Mouse (Mus musculus): ENCODE measurements around the gene Pgm2l1. TPM values are rescaled to one million over a fixed set of nuclear protein-coding genes. Genes with fewer than 3 reads are reported as not detected.
"Not testable (repeated sequence)": the region's sequence is repeated elsewhere in the genome, so short reads cannot be mapped to it uniquely, and the experiment has no call there.

Gene Pgm2l1
- total and polyA plus RNA-seq, 2 experiments from 2014 or later = 30.3 to 135 TPM

GRCm38 (mm10) chr7:100240601-100241000 is 13.4 kb downstream of the Pgm2l1 start:
- WGBS = 60% methylated on average over 2 of the region's 2 CpGs
- Histone ChIP-seq H3K4me3 (ENCODE audit: low read depth, low read length) (no peak overlapping the region), H3K36me3 (ENCODE audit: insufficient read depth) (no peaks in the 10 kb centered on the region), H3K9me3 (ENCODE audit: low read length) (no peaks in the 10 kb centered on the region), H3K27me3 (ENCODE audit: insufficient read depth, low read length) (no peaks in the 10 kb centered on the region), H3K4me1 (ENCODE audit: insufficient read depth) (no peaks in the 10 kb centered on the region), H3K9ac (no peak overlapping the region), H3K4me2 (ENCODE audit: low read depth) (no peak overlapping the region), H3K27ac (ENCODE audit: low read depth, low read length) (no peak overlapping the region)
- ATAC-seq (no peak), DNase-seq (no peak)
- TF ChIP-seq CTCF (IDR thresholded peaks at IDR 0.05; ENCODE audit: low read depth) = no peak

GRCm38 (mm10) chr7:100243007-100243406 is 15.8 kb downstream of the Pgm2l1 start:
- H3K4me2 ChIP-seq (ENCODE audit: low read depth) = no peak overlapping the region
- H3K4me3 ChIP-seq (ENCODE audit: low read depth, low read length) = no peak overlapping the region
- H3K27ac ChIP-seq (ENCODE audit: low read depth, low read length) = no peak overlapping the region
- H3K36me3 ChIP-seq (ENCODE audit: insufficient read depth) = no peaks in the 10 kb centered on the region
- no peak for DNase-seq
- no peaks in the 10 kb centered on the region for H3K9me3 ChIP-seq (ENCODE audit: low read length)
- WGBS = 87% methylated on average over 1 of the region's 1 CpGs
- no peak overlapping the region for H3K9ac ChIP-seq
- no peak for TF ChIP-seq CTCF (IDR thresholded peaks at IDR 0.05; ENCODE audit: low read depth)
- no peaks in the 10 kb centered on the region for H3K27me3 ChIP-seq (ENCODE audit: insufficient read depth, low read length)
- ATAC-seq = no peak
- no peaks in the 10 kb centered on the region for H3K4me1 ChIP-seq (ENCODE audit: insufficient read depth)

GRCm38 (mm10) chr7:100244225-100244624 is 17.0 kb downstream of the Pgm2l1 start:
- DNase-seq (no peak), ATAC-seq (no peak)
- no peaks in the 10 kb centered on the region for H3K27me3 ChIP-seq (ENCODE audit: insufficient read depth, low read length)
- no peak for TF ChIP-seq CTCF (IDR thresholded peaks at IDR 0.05; ENCODE audit: low read depth)
- no peak overlapping the region for H3K9ac ChIP-seq
- H3K4me3 ChIP-seq (ENCODE audit: low read depth, low read length) = no peak overlapping the region
- H3K27ac ChIP-seq (ENCODE audit: low read depth, low read length) = no peak overlapping the region
- WGBS = 87% methylated on average over 4 of the region's 4 CpGs
- no peak overlapping the region for H3K4me2 ChIP-seq (ENCODE audit: low read depth)
- H3K9me3 ChIP-seq (ENCODE audit: low read length) = no peaks in the 10 kb centered on the region
- no peaks in the 10 kb centered on the region for H3K4me1 ChIP-seq (ENCODE audit: insufficient read depth)
- H3K36me3 ChIP-seq (ENCODE audit: insufficient read depth) = no peaks in the 10 kb centered on the region

- Histone ChIP-seq H3K27ac (ENCODE audit: low read depth, low read length) (no peak overlapping the region), H3K27me3 (ENCODE audit: insufficient read depth, low read length) (no peaks in the 10 kb centered on the region)
- WGBS = 95% methylated on average over 3 of the region's 3 CpGs
Observed at GRCm38 (mm10) chr7:100245176-100245575, 18.0 kb downstream of the Pgm2l1 start.

GRCm38 (mm10) chr7:100250667-100251066 is 23.5 kb downstream of the Pgm2l1 start:
- Histone ChIP-seq H3K4me3 (ENCODE audit: low read depth, low read length) (no peak overlapping the region), H3K36me3 (ENCODE audit: insufficient read depth) (peaks cover 29% of the 10 kb centered on the region), H3K27ac (ENCODE audit: low read depth, low read length) (no peak overlapping the region), H3K27me3 (ENCODE audit: insufficient read depth, low read length) (no peaks in the 10 kb centered on the region), H3K9me3 (ENCODE audit: low read length) (no peaks in the 10 kb centered on the region), H3K4me2 (ENCODE audit: low read depth) (no peak overlapping the region), H3K9ac (no peak overlapping the region), H3K4me1 (ENCODE audit: insufficient read depth) (no peaks in the 10 kb centered on the region)
- 93% methylated on average over 5 of the region's 5 CpGs for WGBS
- TF ChIP-seq CTCF (IDR thresholded peaks at IDR 0.05; ENCODE audit: low read depth) = no peak
- ATAC-seq = no peak
- no peak for DNase-seq

More at GRCm38 (mm10) chr7:100245176-100245575, 18.0 kb downstream of the Pgm2l1 start:
- Histone ChIP-seq H3K4me1 (ENCODE audit: insufficient read depth) (no peaks in the 10 kb centered on the region), H3K36me3 (ENCODE audit: insufficient read depth) (no peaks in the 10 kb centered on the region), H3K9me3 (ENCODE audit: low read length) (no peaks in the 10 kb centered on the region), H3K4me3 (ENCODE audit: low read depth, low read length) (no peak overlapping the region), H3K4me2 (ENCODE audit: low read depth) (no peak overlapping the region), H3K9ac (no peak overlapping the region)
- TF ChIP-seq CTCF (IDR thresholded peaks at IDR 0.05; ENCODE audit: low read depth) = no peak
- ATAC-seq (no peak), DNase-seq (no peak)

- Histone ChIP-seq H3K27me3 (ENCODE audit: insufficient read depth, low read length) (no peaks in the 10 kb centered on the region), H3K27ac (ENCODE audit: low read depth, low read length) (no peak overlapping the region), H3K36me3 (ENCODE audit: insufficient read depth) (peaks cover 24% of the 10 kb centered on the region), H3K4me1 (ENCODE audit: insufficient read depth) (no peaks in the 10 kb centered on the region), H3K4me3 (ENCODE audit: low read depth, low read length) (no peak overlapping the region), H3K9me3 (ENCODE audit: low read length) (no peaks in the 10 kb centered on the region), H3K4me2 (ENCODE audit: low read depth) (no peak overlapping the region), H3K9ac (no peak overlapping the region)
- WGBS = 89% methylated on average over 3 of the region's 3 CpGs
- ATAC-seq (no peak), DNase-seq (no peak)
- TF ChIP-seq CTCF (IDR thresholded peaks at IDR 0.05; ENCODE audit: low read depth) = no peak
Observed at GRCm38 (mm10) chr7:100262350-100262749, 35.2 kb downstream of the Pgm2l1 start.

- H3K36me3 ChIP-seq (ENCODE audit: insufficient read depth) = peaks cover 41% of the 10 kb centered on the region
- not testable (repeated sequence) for ATAC-seq; H3K27me3 ChIP-seq (ENCODE audit: insufficient read depth, low read length); H3K4me1 ChIP-seq (ENCODE audit: insufficient read depth); DNase-seq; H3K4me3 ChIP-seq (ENCODE audit: low read depth, low read length); H3K9ac ChIP-seq; H3K9me3 ChIP-seq (ENCODE audit: low read length); H3K4me2 ChIP-seq (ENCODE audit: low read depth); H3K27ac ChIP-seq (ENCODE audit: low read depth, low read length)
- 60% methylated on average over 17 of the region's 17 CpGs for WGBS
- 0 out of 2 replicates have a peak, but pooled peaks have one; percentile 8 for TF ChIP-seq CTCF (IDR thresholded peaks at IDR 0.05; ENCODE audit: low read depth)
Observed at GRCm38 (mm10) chr7:100264934-100265333, 37.7 kb downstream of the Pgm2l1 start.

Measured in forebrain, postnatal 0 days (tissue).